Mouse (Mus musculus) limb, embryonic 10.5 days (tissue): Measurements from ENCODE around the gene Cysltr2. TPM values are rescaled to one million over a fixed set of nuclear protein-coding genes. Genes with fewer than 3 reads are reported as not detected.

ENCODE experiments used
- DNase-seq: peaks from one replicate; pipeline ENCODE4 v3.0.0-alpha.2; 2017; ENCODE audit warnings: low spot score
- H3K27ac ChIP-seq: fragments of 300-500 bp; sonication (generic); 2 replicates; pipeline ENCODE4 v1.5.1; 2016; ENCODE audit warnings: mild to moderate bottlenecking
- H3K27me3 ChIP-seq: fragments of 300-500 bp; sonication (generic); 2 replicates; pipeline ENCODE4 v1.6.1; 2016; ENCODE audit warnings: low read depth, mild to moderate bottlenecking; ENCODE audit not compliant: poor library complexity, severe bottlenecking
- H3K36me3 ChIP-seq: fragments of 300-500 bp; sonication (generic); 2 replicates; pipeline ENCODE4 v1.6.1; 2016; ENCODE audit warnings: mild to moderate bottlenecking, moderate library complexity
- H3K4me1 ChIP-seq: fragments of 300-500 bp; sonication (generic); 2 replicates; pipeline ENCODE4 v1.6.1; 2016
- H3K4me3 ChIP-seq: fragments of 300-500 bp; sonication (generic); 2 replicates; pipeline ENCODE4 v1.5.1; 2016; ENCODE audit warnings: mild to moderate bottlenecking, moderate library complexity
- H3K9me3 ChIP-seq: fragments of 300-500 bp; sonication (generic); replicated peaks from 2 replicates; pipeline ENCODE4 v1.6.1; 2016; ENCODE audit warnings: mild to moderate bottlenecking
- WGBS: fragments of 180-500 bp; shearing (Covaris S2); methylation state at CpG from one replicate; pipeline ENCODE4 v1.1.7; 2016; 5-methylcytosine and 5-hydroxymethylcytosine counted together
- polyA plus RNA-seq: library from polyadenylated mRNA; unstranded; fragments of >200 nt; fragmentation: Nextera tagmentation; extraction: Ambion mirVana; gene quantifications from 2 replicates; pipeline ENCODE4 v1.2.1, GENCODE M21; 2016

Cysltr2 gene
- polyA plus RNA-seq, 1 experiment from 2014 or later, result not detected

- H3K27me3 ChIP-seq, result no peaks in the 10 kb centered on the region
- no peaks in the 10 kb centered on the region for H3K36me3 ChIP-seq
- no peak overlapping the region for H3K4me3 ChIP-seq
- H3K4me1 ChIP-seq, result no peaks in the 10 kb centered on the region
- no peak for DNase-seq
- no peak overlapping the region for H3K27ac ChIP-seq
- H3K9me3 ChIP-seq, result no peaks in the 10 kb centered on the region
- WGBS, result 74% methylated on average over 2 of the region's 2 CpGs
Measured at GRCm38 (mm10) chr14:73041689-73042088, 7.2 kb downstream of the Cysltr2 start.

DNA sequence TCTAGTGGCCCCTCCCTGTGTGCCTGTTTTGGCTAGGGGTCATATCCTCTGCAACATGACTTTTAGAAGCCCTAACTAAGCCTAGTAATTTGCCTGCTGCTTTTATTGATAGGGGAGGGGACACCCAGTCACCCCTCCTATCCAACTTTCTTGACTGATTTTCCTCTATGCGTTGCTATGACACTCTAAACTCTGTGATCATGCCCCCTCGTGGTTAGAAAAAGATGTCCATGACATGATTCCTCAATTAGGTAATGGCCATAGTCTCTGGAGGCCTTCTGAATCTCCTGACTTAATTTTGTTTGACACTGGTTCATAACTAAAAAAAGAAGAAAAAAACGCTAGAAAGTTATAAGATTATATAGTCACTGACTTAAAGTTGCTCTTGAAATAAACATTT, 15.6 kb downstream of the Cysltr2 start:
- no peaks in the 10 kb centered on the region for H3K9me3 ChIP-seq
- WGBS, result 59% methylated on average over 3 of the region's 3 CpGs
- no peaks in the 10 kb centered on the region for H3K4me1 ChIP-seq
- no peaks in the 10 kb centered on the region for H3K27me3 ChIP-seq
- no peak for DNase-seq
- no peaks in the 10 kb centered on the region for H3K36me3 ChIP-seq
- H3K27ac ChIP-seq, result no peak overlapping the region
- H3K4me3 ChIP-seq, result no peak overlapping the region

GRCm38 (mm10) chr14:73031218-73031617, 17.7 kb downstream of the Cysltr2 start:
- 94% methylated on average over 3 of the region's 3 CpGs for WGBS
- no peak for DNase-seq
- H3K4me3 ChIP-seq, result no peak overlapping the region

GRCm38 (mm10) chr14:73017272-73017671, 31.6 kb downstream of the Cysltr2 start:
- 93% methylated on average over 3 of the region's 3 CpGs for WGBS

More at GRCm38 (mm10) chr14:73031218-73031617, 17.7 kb downstream of the Cysltr2 start:
- no peaks in the 10 kb centered on the region for H3K36me3 ChIP-seq
- no peaks in the 10 kb centered on the region for H3K9me3 ChIP-seq
- no peak overlapping the region for H3K27ac ChIP-seq
- no peaks in the 10 kb centered on the region for H3K4me1 ChIP-seq
- no peaks in the 10 kb centered on the region for H3K27me3 ChIP-seq

DNA sequence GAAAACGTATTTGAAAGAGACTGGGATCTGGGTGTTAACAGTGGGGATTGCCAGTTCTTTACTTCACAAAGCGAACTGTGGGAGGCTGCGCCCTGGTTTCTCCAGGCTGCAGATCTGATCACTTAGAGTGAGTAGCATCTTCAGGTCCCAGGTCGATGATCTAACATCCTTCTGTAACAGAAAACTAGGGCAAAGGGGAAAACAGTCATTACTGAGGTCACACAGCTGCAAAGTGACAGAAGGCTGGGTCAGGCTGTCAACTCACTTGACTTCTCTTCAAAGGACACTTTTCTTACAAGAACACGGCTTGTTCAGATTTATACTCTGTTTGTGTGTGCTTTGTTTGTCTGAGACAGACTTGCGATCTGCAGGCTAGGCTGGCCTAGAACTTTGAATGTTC, 33.5 kb downstream of the Cysltr2 start:
- H3K4me1 ChIP-seq, result no peaks in the 10 kb centered on the region
- no peaks in the 10 kb centered on the region for H3K27me3 ChIP-seq
- H3K36me3 ChIP-seq, result no peaks in the 10 kb centered on the region
- no peak overlapping the region for H3K27ac ChIP-seq
- no peak overlapping the region for H3K4me3 ChIP-seq
- no peaks in the 10 kb centered on the region for H3K9me3 ChIP-seq
- DNase-seq, result no peak
- WGBS, result 74% methylated on average over 6 of the region's 6 CpGs

More at GRCm38 (mm10) chr14:73017272-73017671, 31.6 kb downstream of the Cysltr2 start:
- H3K27me3 ChIP-seq, result no peaks in the 10 kb centered on the region
- H3K4me1 ChIP-seq, result no peaks in the 10 kb centered on the region
- no peak for DNase-seq
- no peaks in the 10 kb centered on the region for H3K9me3 ChIP-seq
- H3K27ac ChIP-seq, result no peak overlapping the region
- H3K4me3 ChIP-seq, result no peak overlapping the region
- H3K36me3 ChIP-seq, result no peaks in the 10 kb centered on the region

- WGBS, result 76% methylated on average over 9 of the region's 9 CpGs
- Histone ChIP-seq H3K9me3 (no peaks in the 10 kb centered on the region), H3K27ac (no peak overlapping the region), H3K4me1 (no peaks in the 10 kb centered on the region), H3K27me3 (no peaks in the 10 kb centered on the region), H3K36me3 (no peaks in the 10 kb centered on the region), H3K4me3 (no peak overlapping the region)
- no peak for DNase-seq
Measured at GRCm38 (mm10) chr14:73013723-73014544, 35.0 kb downstream of the Cysltr2 start.

DNA sequence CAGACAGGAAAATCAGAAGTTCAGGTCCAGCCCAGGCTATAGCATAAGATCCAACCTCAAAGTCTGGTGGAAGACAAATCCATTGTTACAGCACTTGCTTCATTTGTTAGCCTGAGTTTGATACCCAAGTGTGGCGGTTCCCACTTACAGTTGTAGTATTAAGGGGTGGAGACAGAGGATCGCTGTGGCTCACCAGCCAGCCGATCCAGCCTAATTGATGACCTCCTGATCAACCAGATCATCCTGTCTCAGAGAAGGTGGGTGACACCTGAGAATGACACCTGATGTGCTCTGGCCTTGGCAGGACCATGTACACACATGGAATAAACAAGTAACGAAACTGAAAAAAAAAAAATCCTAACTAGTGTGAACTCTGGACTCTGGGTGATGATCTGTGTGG, 47.1 kb downstream of the Cysltr2 start:
- Histone ChIP-seq H3K36me3 (no peaks in the 10 kb centered on the region), H3K27ac (no peak overlapping the region), H3K4me3 (no peak overlapping the region), H3K27me3 (no peaks in the 10 kb centered on the region), H3K4me1 (no peaks in the 10 kb centered on the region), H3K9me3 (no peaks in the 10 kb centered on the region)
- DNase-seq, result no peak
- WGBS, result 91% methylated on average over 4 of the region's 4 CpGs

GRCm38 (mm10) chr14:73000325-73000724, 48.6 kb downstream of the Cysltr2 start:
- 55% methylated on average over 10 of the region's 10 CpGs for WGBS
- no peaks in the 10 kb centered on the region for H3K9me3 ChIP-seq
- no peaks in the 10 kb centered on the region for H3K36me3 ChIP-seq
- no peak overlapping the region for H3K4me3 ChIP-seq
- H3K27ac ChIP-seq, result no peak overlapping the region
- no peaks in the 10 kb centered on the region for H3K4me1 ChIP-seq
- DNase-seq, result peak; percentile 83
- peaks cover 4% of the 10 kb centered on the region; the same call in 1 of the 2 replicates for H3K27me3 ChIP-seq

DNA sequence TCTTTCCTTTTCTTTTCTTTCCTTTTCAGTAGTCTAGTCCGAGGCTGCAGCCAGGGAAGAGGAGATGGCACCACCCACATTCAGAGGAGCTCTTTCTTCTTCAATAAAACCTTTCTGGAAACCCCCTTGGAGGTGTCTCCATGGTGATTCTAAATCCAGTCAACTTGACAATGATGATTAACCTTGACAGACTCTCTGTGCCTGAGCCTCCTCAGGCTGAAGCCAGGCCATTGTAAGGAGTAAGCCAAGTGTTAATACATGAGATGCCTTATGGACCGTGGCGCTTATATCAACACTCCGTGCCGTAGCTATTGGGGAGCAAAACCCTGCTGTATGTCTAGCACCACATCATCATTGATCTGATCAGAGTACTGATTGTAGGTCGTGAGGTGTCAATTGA, 50.8 kb downstream of the Cysltr2 start:
- H3K4me1 ChIP-seq, result 0 out of 2 replicates have a peak, but pooled peaks cover 11% of the 10 kb centered on the region
- 88% methylated on average over 6 of the region's 6 CpGs for WGBS
- H3K27me3 ChIP-seq, result peaks cover 4% of the 10 kb centered on the region; the same call in 1 of the 2 replicates
- H3K27ac ChIP-seq, result no peak overlapping the region
- no peak overlapping the region for H3K4me3 ChIP-seq
- no peak for DNase-seq
- H3K36me3 ChIP-seq, result no peaks in the 10 kb centered on the region
- no peaks in the 10 kb centered on the region for H3K9me3 ChIP-seq

DNA sequence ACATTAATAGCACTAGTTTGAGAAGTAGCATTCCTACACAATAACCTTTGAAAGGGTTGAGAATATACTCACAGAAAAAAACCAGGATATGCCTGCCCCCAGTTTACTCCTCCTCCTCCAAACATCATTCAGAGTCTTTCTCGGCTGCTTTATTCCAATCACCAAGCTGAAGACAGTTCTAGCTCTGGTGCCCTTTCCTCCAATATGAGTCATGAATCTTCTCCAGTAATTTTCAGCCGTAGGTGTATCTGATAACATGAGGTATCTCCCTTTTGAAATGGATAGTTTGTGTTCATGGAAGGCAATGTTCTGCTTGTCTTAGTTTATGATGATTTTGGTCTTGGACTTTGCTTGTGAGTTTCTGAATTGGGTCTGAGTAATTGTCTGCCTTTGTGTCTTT, 62.9 kb downstream of the Cysltr2 start:
- Histone ChIP-seq H3K27ac (no peak overlapping the region), H3K4me3 (no peak overlapping the region), H3K4me1 (no peaks in the 10 kb centered on the region), H3K9me3 (no peaks in the 10 kb centered on the region), H3K27me3 (no peaks in the 10 kb centered on the region), H3K36me3 (no peaks in the 10 kb centered on the region)
- 82% methylated on average over 2 of the region's 2 CpGs for WGBS
- DNase-seq, result no peak

DNA sequence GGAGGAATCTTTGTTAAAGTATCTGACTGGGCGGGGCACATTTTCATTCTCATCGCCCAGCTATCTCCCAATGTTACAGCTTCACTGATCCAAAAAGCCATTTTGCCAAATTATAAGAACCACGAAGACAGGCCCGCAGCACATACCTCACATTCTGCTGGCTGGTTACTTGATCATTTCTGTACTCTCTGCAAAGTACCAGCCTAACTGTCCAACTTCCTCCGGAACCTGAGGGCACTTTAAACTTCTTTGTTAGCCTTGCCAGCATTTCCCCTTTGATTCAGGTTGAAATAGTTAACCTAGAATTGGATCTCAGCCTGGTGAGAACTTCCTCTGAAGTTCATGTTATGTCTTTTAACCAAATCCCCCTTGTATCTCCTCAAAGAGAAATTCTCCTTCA, 63.8 kb downstream of the Cysltr2 start:
- DNase-seq, result no peak
- Histone ChIP-seq H3K27ac (no peak overlapping the region), H3K4me3 (no peak overlapping the region), H3K27me3 (no peaks in the 10 kb centered on the region), H3K4me1 (no peaks in the 10 kb centered on the region), H3K36me3 (no peaks in the 10 kb centered on the region), H3K9me3 (no peaks in the 10 kb centered on the region)
- 93% methylated on average over 5 of the region's 5 CpGs for WGBS

DNA sequence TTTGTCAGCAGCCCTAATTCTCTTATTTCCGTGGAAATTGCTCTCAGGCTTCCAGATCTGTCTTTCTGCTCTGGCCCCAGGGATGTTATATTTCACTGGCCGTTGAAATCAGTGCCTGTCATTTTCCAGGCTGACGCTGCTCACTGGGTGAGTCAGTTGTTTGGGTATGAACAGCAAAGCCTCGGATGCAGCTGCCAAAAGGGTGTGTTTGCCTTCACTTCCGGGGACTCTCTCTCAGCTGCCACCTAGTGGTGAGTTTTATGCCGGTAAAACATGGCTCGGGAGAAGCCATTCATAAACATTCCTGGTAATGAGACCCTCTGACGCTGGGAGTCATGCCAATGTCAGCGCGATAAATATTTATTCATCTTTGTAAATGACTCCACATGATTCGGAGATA, 65.5 kb downstream of the Cysltr2 start:
- Histone ChIP-seq H3K36me3 (no peaks in the 10 kb centered on the region), H3K27me3 (no peaks in the 10 kb centered on the region), H3K27ac (no peak overlapping the region), H3K4me3 (no peak overlapping the region), H3K4me1 (no peaks in the 10 kb centered on the region), H3K9me3 (no peaks in the 10 kb centered on the region)
- DNase-seq, result peak; percentile 76
- 21% methylated on average over 11 of the region's 11 CpGs for WGBS

DNA sequence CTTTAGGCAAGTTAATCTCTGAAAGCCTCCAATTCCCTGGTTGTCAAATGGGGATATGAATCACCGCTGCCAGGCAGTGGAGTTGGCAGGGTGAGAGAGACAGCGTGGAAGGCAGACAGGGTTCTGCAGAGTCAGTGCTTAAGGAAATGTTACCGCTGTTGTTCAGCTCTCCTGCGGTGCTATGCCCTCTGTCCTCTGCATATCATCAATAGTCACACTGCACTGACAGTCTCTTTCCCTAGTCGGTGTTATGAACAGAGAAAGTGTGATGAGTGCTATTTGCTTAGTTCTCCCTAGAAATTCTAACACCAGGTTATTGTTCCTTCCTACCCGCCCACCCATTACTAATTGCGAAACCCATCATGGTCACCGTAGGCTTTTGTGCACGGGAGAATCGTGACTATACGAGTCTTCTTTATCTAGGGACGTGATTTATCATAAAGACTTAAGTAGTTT, 65.9 kb downstream of the Cysltr2 start:
- Histone ChIP-seq H3K4me1 (no peaks in the 10 kb centered on the region), H3K27me3 (no peaks in the 10 kb centered on the region), H3K9me3 (no peaks in the 10 kb centered on the region), H3K4me3 (no peak overlapping the region), H3K27ac (no peak overlapping the region), H3K36me3 (no peaks in the 10 kb centered on the region)
- WGBS, result 75% methylated on average over 12 of the region's 12 CpGs
- DNase-seq, result no peak
